Mouse (Mus musculus): ENCODE results near the gene Esp8.
"Not testable (repeated sequence)": the region's sequence is repeated elsewhere in the genome, so short reads cannot be mapped to it uniquely, and the experiment has no call there.

Esp8 gene

DNA sequence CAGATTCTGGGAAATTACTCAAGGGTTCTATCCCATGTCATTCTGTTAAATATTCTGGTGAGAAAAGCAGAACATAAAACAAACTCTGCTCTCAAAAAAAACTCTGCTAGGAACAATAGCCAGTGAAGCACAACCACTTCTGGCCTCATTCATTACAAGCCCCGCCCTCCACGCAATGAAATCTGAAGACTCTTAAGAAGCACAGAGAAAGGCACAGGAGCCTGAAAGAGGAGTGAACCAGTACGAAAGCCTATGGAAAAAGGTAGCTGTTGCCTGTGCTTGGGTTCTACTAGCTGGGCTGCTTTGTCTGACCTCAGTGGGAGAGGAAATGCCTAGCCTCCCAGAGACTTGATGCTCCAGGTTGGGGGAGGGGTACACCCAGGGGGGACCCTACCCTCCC, at the start of gene Esp8:
TSS of gene Esp8 (plus strand) at position 205 of the 400 bp plus-strand sequence.
- no peak for DNase-seq (ENCODE audit: low read depth, low spot score)

GRCm38 (mm10) chr17:40483566-40483965, 36.3 kb upstream of the Esp8 start:
- DNase-seq (ENCODE audit: low read depth, low spot score): not testable (repeated sequence)

GRCm38 (mm10) chr17:40495468-40496185, 24.2 kb upstream of the Esp8 start:
- DNase-seq (ENCODE audit: low read depth, low spot score): not testable (repeated sequence)

- DNase-seq (ENCODE audit: low read depth, low spot score): no peak
Measured at GRCm38 (mm10) chr17:40529813-40530212, 10.0 kb downstream of the Esp8 start.

- no peak for DNase-seq (ENCODE audit: low read depth, low spot score)
Measured at GRCm38 (mm10) chr17:40531147-40531546, 11.3 kb downstream of the Esp8 start.

DNA sequence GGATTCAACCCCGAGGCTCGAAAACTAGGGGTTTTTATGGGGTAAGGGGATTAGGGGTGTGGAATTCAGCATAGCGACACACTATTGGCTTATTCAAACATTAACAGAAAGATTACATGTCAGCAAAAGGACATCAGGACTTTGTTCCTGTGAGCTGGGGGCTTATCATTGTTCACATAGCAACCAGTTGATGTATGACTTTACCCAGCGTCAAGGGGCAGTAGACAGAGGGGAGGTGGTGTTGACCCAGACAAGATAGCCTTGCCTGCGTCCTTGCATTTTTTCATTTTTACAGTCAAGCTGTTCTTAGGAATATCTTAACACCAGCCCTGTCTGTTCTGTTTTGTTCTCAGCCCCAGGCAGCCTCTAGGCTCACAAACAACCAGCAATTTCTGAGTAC, 27.2 kb downstream of the Esp8 start:
- not testable (repeated sequence) for DNase-seq (ENCODE audit: low read depth, low spot score)

DNA sequence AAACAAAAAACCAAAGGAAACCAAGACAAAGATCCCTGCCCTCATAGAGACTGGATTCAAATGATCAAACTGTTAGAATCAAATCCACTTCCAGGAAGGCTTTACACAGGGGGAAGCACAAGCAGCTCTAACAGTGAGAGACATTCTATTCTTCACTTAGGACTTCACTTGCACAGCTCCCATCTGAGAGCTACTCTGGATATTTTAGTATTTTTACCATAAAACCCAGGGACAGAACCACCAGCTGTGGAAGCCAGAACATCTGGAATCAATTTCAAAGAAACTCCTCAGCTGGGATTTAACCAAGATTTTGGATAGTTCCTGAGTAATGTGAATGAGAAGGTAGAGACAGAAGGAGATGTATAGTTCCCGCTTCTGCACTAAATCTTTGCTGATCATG, 33.6 kb downstream of the Esp8 start:
- no peak for DNase-seq (ENCODE audit: low read depth, low spot score)

GRCm38 (mm10) chr17:40561207-40561606, 41.4 kb downstream of the Esp8 start, which contains the start of gene Esp6:
Esp6 (plus strand) TSS chr17:40561507.
- no peak for DNase-seq (ENCODE audit: low read depth, low spot score)
